Mouse (Mus musculus) c-Kit-negative CD71-positive TER-119-positive erythroid progenitor cells, embryonic 14.5 days (primary cell): ENCODE measurements around the gene Hsdl2.
"Not testable (repeated sequence)": the region's sequence is repeated elsewhere in the genome, so short reads cannot be mapped to it uniquely, and the experiment has no call there.

ENCODE experiments used
- DNase-seq: peaks from one replicate; pipeline ENCODE4 v3.0.0-alpha.2; 2013; ENCODE audit warnings: low read depth, low spot score

The Hsdl2 gene

DNA sequence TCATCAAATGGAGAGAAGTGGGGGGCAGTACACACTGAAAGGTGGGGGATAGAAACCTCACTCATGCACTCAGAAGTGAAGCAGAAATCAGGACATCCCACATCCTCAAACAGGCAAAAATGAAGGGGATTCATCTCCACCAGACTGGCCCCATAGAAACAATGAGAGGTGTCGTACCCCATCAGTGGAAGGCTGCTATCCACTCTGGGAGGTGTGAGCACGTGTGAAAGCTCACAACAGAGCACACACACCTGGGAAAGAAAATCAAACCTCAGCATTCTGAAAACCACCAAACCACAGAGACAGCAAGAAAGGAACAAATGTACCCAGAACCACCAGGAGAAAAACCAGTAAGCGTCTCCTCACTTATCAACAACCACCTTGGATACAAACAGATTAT, 17.2 kb upstream of the Hsdl2 start:
- no peak for DNase-seq

DNA sequence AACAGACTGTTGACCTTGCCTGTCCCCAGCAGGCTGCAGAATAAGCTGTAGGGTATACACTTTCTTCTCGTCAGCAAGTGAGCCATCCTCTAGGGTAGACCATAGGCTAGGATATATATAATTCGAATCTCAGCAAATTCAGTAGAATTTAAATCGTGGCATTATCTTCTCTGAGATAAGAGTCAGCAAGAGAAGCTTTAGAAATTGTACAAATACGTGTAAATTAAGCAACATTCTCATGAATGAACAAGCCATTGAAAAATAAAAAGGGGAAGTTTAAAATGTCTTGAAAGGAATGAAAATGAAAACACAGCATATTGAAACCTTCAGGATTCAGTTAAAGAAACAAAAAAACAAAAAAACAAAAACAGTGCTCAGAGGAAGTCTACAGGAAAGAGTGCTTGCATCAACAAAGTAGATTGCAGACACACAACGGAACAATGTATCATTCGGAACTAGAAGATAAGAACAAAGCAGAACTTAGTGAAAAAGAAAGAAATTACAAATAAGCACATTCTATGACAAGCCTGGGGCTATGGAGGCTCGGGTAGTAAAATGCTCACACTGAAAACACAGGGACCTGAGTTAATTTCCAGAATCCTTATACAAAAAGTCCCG, 15.7 kb upstream of the Hsdl2 start:
- DNase-seq = no peak

DNA sequence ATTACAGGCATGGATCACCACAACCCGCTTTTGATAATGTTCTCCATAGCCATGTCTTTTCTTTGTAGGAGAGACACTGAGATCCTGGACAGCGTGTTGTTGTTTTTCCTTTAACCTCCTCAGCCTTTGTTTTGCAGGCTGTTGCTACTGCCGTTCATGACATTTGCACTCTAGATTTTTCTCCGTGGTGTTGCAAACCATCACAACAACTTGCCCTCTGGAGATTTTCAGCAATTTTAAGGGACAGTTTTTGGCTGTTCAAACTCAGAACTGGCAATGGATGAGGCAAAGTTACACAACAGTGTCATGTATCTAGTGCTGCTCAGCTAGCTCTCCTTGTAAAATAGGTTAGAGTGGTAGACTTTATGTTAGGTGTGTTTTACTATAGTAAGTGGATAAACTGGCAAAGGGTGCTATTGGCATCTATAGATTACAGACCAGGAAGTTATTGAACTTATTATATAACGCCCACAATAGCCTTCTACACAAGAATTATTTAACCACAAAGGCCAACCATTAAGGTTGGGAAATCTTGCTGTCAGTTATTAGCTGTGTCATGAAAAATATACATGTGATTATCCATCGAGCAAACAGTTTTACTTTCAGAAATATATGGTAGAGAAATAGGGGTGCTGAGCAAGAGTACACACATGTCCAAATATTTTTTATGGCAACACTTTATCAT, 13.6 kb upstream of the Hsdl2 start:
- no peak for DNase-seq

GRCm38 (mm10) chr4:59569538-59569937, 11.8 kb upstream of the Hsdl2 start:
- DNase-seq = peak; percentile 72

DNA sequence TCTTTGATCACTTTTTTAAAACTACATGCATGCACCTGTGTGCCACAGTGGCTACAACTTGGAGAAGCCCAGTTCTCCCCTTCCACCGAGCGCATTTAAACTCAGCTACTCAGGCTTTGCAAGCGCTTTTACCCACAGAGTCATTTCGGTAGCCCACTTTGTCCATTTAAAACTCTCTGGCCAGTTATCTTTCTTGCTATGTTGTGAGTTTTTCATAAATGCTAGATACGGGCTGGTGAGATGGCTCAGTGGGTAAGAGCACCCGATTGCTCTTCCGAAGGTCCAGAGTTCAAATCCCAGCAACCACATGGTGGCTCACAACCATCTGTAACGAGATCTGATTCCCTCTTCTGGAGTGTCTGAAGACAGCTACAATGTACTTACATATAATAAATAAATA, 10.8 kb upstream of the Hsdl2 start:
- not testable (repeated sequence) for DNase-seq

- DNase-seq = no peak
Observed at GRCm38 (mm10) chr4:59572521-59573118, 8.7 kb upstream of the Hsdl2 start.

GRCm38 (mm10) chr4:59575184-59575958, 6.0 kb upstream of the Hsdl2 start:
- DNase-seq = no peak

- DNase-seq = no peak
Observed at GRCm38 (mm10) chr4:59580495-59581281, 675 bp upstream of the Hsdl2 start.

DNA sequence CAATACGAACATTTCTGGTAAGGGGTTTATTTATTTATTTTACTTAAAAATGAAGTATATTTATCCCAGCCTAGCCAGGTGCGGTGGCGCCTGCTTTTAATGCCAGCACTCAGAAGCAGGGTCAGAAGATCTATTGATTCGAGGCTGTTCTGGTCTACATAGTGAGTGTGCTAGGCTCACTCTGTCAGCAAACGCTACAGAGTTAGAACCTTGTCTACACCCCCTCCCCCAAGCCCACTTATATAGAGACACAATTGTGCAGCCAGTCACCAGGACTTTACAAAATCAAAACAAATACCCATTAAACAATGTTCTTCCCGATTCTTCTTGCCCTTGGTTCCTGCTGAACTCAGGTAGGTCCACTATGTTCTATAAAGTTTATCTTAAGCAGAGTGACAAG, 823 bp downstream of the Hsdl2 start:
- no peak for DNase-seq

DNA sequence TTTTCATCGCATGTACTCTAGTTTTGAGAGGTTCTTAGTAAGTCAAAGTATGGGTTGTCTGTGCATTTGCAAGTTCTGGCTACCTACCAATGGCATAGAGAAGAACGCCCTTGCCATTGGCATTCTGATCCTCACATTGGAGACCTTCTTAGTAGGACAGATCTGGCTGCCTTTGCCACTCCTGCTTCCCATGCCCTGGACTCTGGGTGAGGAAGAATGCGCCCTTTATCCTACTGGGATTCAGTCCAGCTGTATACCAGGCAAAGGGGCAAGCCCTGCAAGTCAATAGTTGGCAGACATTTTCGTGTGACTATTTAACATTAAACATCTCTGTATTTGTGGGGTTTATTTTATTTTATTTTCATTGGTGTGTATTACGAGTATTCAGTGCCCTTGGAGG, 3.7 kb downstream of the Hsdl2 start:
- DNase-seq = no peak

GRCm38 (mm10) chr4:59587215-59587871, 6.0 kb downstream of the Hsdl2 start:
- DNase-seq = no peak

DNA sequence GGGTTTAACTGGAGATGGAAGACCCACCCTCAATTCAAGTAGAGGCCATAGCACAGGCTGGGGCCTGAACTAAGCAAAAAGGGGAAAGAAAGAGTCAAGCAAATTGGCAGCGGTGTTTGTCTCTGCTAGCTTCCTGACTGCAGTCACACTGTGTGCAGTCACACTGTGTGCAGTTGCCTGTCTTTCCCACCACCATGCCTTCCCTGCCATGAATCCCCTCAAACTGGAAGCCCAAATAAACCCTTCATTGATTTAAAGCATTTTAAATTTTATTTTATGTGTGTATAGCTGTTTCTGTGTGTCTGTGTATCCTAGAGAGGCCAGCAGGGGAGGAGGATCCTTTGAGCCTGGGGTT, 6.5 kb downstream of the Hsdl2 start:
- no peak for DNase-seq

DNA sequence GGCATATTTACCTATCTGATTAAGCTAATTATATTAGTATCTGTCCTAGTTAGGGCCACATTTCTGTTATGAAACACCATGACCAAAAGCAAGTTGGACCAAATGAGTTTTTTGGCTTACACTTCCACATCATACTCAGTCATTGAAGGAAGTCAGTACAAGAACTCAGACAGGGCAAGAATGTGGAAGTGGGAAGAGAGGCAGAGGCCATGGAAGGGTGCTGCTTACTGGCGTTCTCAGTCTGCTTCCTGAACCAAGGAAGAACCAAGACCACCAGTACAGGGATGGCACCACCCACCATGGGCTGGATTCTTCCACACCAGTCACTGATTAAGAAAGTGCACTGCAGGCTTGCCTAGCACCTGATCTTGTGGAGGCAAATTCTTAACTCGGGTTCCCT, 13.3 kb downstream of the Hsdl2 start:
- DNase-seq = no peak

GRCm38 (mm10) chr4:59596556-59596955, 15.2 kb downstream of the Hsdl2 start:
- DNase-seq = no peak

- DNase-seq = no peak
Observed at GRCm38 (mm10) chr4:59602704-59603103, 21.3 kb downstream of the Hsdl2 start.

DNA sequence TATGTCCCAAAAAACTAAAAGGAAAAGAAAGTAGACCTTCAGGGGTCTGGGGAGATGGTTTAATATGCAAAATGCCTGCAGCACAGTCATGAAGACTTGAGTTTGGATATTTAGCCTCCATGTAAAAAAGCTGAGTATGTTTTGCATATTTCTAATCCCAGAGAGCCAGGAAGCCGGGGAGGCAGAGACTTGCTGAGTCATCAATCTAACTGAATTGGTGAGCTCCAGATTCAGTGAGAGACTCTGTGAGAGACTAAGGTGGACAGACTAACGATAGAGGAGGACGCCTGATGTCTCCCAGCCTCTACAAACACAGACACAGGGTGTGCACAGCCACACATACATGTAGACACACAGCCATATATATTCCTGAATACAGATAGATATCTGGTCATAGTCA, 23.5 kb downstream of the Hsdl2 start:
- no peak for DNase-seq

DNA sequence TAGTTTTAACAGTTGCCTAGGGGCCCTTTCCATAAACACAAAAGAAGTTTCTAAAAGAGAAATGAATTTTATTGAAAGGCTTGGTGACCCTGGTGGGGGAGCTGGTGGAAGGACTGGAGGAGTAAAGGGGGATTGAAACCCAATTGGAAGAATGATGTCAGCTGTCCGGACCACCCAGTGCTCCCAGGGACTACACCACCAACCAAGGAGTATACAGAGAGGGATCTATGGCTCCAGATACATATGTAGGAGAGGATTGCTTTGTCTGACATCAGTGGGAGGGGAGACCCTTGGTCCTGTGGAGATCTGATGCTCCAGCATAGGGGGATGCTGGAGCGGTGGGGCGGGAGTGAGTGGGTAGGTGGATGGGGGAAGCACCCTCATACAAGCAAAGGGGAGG, 24.1 kb downstream of the Hsdl2 start:
- DNase-seq = no peak

DNA sequence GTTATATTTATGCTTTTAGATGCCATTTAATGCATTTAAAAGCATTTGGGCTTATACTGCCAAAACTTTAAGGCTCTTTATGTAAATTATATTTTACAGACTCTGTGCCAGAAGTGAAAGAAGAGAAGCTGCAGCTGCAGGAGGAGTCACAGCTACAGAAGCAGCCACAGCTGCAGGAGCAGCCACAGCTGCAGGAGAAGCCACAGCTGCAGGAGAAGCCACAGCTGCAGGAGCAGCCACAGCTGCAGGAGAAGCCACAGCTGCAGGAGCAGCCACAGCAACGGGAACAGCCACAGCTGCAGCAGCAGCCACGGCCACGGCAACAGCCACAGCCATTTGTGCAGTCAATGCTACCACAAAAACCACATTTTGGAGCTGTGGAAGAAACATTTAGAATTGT, 29.0 kb downstream of the Hsdl2 start:
- no peak for DNase-seq

DNA sequence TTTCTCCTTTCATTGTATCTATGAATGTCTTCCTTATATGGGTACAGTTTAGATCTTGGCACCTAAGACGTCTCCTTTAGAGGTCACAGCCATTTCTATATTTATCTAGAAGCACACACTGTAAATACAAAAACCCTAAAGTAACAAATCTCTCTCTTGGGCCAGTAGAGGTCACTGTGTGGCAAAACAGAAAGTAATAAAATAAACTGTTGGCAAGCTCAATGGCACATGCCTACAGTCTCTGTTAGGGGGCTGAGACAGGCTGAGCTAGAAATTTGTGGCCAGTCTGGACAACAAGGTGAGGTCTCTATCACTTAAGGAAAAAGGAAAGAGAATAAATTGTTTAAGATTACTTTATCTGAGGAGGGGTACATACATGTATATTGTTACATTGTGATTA, 33.6 kb downstream of the Hsdl2 start:
- no peak for DNase-seq

GRCm38 (mm10) chr4:59619611-59620245, 38.4 kb downstream of the Hsdl2 start:
- DNase-seq = no peak

DNA sequence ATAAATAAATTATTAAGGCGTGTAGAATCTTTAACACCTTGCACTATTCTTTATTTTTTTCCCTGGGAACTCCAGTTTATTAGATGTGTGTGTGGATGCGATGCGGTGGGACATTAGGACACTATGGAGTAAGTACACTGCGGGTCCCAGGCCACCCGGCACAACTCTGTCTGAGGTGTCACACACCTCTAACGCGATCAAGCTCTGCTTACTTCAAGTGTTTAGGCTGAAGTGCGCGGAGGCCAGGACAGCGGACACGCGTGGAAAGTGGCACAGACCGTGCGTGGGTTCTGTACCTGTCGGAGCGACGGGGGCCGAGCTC, 44.3 kb downstream of the Hsdl2 start:
- DNase-seq = no peak
